Mouse (Mus musculus) liver (tissue): ENCODE measurements around the gene Gm21887.
"Not testable (repeated sequence)": the region's sequence is repeated elsewhere in the genome, so short reads cannot be mapped to it uniquely, and the experiment has no call there.

ENCODE experiments used
- DNase-seq: peaks from one replicate; pipeline ENCODE4 v3.0.0-alpha.2; 2020; ENCODE audit warnings: mixed read lengths

The Gm21887 gene

DNA sequence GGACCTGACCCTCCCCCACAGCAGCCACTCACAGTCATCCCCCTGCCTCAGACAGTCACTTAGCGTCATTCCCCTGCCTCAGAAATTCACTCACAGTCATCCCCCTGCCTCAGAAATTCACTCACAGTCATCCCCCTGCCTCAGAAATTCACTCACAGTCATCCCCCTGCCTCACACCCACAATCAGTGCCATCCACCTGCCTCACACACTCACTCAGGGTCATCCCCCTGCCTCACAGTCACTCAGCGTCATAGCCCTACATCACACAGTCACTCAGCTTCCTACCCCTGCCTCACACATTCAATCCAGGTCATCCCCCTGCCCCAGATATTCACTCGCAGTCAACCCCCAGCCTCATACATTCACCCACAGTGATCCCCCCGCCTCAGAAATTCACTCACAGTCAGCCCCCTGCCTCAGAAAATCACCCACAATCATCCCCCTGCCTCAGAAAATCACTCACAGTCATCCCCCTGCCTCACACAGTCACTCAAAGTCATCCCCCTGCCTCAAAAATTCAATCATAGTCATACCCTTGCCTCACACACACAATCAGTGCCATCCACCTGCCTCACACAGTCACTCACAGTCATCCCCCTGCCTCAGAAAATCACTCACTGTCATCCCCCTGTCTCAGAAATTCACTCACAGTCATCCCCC, 10.8 kb upstream of the Gm21887 start:
- DNase-seq: not testable (repeated sequence)

DNA sequence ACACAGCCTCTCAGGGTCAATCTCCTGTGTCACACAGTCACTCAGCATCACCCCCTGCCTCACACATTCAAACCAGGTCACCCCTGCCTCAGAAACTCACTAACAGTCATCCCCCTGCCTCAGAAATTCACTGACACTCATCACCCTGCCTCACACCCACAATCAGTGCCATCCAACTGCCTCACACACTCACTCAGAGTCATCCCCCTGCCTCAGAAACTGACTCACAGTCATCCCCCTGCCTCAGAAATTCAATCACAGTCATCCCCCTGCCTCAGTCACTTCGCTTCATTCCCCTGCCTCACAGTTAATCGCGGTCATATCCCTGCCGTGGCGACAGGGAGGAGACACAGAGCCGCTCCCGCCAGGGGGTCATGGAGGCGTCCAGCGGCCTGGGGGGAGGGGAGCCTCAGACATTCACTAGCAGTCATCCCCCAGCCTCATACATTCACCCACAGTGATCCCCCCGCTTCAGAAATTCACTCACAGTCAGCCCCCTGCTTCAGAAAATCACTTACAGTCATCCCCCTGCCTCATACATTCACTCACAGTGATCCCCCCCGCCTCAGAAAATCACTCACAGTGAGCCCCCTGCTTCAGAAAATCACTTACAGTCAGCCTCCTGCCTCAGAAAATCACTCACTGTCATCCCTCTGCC, 10.1 kb upstream of the Gm21887 start:
- DNase-seq: not testable (repeated sequence)

DNA sequence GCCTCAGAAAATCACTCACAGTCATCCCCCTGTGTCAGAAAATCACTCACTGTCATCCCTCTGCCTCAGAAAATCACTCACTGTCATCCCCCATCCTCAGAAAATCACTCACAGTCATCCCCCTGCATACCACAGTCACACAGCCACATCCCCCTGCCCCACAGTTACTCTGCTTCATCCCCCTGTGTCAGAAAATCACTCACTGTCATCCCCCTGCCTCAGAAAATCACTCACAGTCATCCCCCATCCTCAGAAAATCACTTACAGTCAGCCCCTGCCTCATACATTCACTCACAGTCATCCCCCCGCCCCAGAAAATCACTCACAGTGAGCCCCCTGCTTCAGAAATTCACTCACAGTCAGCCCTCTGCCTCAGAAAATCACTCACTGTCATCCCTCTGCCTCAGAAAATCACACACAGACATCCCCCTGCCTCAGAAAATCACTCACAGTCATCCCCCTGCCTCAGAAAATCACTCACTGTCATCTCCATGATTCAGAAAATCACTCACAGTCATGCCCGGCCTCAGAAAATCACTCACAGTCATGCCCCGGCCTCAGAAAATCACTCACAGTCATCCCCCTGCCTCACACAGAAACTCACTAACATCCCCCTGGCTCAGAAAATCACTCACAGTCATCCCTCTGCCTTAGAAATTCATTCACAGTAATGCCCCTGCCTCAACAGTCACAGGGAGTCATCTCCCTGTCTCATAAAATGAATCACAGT, 9.4 kb upstream of the Gm21887 start:
- not testable (repeated sequence) for DNase-seq

DNA sequence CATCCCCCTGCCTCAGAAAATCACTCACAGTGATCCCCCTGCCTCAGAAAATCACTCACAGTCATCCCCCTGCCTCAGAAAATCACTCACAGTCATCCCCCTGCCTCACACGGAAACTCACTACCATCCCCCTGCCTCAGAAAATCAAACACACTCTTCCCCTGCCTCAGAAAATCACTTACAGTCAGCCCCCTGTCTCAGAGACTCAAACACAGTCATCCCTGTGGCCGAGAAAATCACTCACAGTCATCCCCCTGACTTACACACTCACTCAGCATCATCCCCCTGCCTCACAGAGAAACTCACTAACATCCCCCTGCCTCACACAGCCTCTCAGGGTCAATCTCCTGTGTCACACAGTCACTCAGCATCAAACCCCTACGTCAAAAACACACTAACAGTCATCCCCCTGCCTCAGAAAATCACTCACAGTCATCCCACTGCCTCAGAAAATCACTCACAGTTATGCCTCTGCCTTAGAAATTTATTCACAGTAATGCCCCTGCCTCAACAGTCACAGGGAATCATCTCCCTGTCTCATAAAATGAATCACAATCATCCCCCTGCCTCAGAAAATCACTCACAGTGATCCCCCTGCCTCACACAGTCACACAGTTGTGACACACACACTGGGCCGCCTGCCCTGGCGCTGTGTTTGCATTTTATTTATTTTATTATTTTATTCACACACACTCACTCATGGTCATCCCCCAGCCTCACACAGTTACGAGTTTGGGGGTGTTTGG, 8.6 kb upstream of the Gm21887 start:
- not testable (repeated sequence) for DNase-seq

DNA sequence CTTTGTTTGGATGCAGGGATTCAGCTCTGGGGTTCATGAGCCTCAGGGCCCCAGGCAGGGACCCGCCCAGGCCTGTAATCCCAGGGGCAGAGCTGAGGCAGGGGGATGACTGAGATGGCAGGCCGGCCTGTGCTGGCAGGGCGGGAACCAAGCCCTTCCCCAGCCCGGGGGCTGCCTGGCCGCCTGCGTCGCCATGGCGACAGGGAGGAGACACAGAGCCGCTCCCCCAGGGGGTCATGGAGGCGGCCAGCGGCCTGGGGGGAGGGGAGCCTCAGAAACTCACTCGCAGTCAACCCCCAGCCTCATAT, 8.1 kb upstream of the Gm21887 start:
- not testable (repeated sequence) for DNase-seq

DNA sequence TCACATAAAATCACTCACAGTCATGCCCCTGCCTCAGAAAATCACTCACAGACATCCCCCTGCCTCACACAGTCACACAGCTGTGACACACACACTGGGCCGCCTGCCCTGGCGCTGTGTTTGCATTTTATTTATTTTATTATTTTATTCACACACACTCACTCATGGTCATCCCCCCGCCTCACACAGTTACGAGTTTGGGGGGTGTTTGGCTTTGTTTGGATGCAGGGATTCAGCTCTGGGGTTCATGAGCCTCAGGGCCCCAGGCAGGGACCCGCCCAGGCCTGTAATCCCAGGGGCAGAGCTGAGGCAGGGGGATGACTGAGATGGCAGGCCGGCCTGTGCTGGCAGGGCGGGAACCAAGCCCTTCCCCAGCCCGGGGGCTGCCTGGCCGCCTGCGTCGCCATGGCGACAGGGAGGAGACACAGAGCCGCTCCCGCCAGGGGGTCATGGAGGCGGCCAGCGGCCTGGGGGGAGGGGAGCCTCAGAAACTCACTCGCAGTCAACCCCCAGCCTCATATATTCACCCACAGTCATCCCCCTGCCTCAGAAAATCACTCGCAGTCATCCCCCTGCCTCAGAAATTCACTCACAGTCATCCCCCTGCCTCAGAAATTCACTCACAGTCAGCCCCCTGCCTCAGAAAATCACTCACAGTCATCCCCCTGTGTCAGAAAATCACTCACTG, 6.8 kb upstream of the Gm21887 start:
- DNase-seq: not testable (repeated sequence)

DNA sequence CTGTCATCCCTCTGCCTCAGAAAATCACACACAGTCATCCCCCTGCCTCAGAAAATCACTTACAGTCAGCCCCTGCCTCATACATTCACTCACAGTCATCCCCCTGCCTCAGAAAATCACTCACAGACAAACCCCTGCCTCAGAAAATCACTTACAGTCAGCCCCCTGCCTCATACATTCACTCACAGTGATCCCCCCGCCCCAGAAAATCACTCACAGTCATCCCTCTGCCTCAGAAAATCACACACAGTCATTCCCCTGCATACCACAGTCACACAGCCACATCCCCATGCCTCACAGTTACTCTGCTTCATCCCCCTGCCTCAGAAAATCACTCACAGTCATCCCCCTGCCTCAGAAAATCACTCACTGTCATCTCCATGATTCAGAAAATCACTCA, 5.9 kb upstream of the Gm21887 start:
- DNase-seq: not testable (repeated sequence)

DNA sequence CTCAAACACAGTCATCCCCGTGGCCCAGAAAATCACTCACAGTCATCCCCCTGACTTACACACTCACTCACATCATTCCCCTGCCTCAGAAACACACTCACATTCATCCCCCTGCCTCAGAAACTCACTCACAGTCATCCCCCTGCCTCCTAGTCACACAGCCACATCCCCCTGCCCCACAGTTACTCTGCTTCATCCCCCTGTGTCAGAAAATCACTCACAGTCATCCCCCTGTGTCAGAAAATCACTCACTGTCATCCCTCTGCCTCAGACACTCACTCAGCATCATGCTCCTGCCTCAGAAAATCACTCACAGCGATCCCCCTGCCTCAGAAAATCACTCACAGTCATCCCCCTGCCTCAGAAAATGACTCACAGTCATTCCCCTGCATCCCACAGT, 5.2 kb upstream of the Gm21887 start:
- DNase-seq: not testable (repeated sequence)

DNA sequence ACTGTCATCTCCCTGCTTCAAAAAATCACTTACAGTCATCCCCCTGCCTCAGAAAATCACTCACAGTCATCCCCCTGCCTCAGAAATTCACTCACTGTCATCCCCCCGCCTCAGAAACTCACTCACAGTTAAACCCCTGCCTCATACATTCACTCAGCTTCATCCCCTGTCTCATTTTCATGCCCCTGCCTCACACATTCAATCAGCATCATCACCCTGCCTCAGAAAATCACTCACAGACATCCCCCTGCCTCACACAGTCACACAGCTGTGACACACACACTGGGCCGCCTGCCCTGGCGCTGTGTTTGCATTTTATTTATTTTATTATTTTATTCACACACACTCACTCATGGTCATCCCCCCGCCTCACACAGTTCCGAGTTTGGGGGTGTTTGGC, 4.7 kb upstream of the Gm21887 start:
- DNase-seq: not testable (repeated sequence)

DNA sequence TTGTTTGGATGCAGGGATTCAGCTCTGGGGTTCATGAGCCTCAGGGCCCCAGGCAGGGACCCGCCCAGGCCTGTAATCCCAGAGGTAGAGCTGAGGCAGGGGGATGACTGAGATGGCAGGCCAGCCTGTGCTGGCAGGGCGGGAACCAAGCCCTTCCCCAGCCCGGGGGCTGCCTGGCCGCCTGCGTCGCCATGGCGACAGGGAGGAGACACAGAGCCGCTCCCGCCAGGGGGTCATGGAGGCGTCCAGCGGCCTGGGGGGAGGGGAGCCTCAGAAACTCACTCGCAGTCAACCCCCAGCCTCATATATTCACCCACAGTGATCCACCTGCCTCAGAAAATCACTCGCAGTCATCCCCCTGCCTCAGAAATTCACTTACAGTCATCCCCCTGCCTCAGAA, 4.3 kb upstream of the Gm21887 start:
- not testable (repeated sequence) for DNase-seq

DNA sequence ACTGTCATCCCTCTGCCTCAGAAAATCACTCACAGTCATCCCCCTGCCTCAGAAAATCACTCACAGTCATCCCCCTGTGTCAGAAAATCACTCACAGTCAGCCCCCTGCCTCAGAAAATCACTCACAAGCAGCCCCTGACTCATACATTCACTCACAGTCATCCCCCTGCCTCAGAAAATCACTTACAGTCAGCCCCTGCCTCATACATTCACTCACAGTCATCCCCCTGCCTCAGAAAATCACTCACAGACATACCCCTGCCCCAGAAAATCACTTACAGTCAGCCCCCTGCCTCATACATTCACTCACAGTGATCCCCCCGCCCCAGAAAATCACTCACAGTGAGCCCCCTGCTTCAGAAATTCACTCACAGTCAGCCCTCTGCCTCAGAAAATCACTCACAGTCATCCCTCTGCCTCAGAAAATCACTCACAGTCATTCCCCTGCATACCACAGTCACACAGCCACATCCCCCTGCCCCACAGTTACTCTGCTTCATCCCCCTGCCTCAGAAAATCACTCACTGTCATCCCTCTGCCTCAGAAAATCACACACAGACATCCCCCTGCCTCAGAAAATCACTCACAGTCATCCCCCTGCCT, 3.7 kb upstream of the Gm21887 start:
- not testable (repeated sequence) for DNase-seq

DNA sequence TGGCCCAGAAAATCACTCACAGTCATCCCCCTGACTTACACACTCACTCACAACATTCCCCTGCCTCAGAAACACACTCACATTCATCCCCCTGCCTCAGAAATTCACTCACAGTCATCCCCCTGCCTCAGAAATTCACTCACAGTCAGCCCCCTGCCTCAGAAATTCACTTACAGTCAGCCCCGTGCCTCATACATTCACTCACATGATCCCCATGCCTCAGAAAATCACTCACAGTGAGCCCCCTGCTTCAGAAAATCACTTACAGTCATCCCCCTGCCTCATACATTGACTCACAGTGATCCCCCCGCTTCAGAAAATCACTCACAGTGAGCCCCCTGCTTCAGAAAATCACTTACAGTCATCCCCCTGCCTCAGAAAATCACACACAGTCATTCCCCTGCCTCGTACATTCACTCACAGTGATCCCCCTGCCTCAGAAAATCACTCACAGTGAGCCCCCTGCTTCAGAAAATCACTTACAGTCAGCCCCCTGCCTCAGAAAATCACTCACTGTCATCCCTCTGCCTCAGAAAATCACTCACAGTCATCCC, 2.7 kb upstream of the Gm21887 start:
- not testable (repeated sequence) for DNase-seq

DNA sequence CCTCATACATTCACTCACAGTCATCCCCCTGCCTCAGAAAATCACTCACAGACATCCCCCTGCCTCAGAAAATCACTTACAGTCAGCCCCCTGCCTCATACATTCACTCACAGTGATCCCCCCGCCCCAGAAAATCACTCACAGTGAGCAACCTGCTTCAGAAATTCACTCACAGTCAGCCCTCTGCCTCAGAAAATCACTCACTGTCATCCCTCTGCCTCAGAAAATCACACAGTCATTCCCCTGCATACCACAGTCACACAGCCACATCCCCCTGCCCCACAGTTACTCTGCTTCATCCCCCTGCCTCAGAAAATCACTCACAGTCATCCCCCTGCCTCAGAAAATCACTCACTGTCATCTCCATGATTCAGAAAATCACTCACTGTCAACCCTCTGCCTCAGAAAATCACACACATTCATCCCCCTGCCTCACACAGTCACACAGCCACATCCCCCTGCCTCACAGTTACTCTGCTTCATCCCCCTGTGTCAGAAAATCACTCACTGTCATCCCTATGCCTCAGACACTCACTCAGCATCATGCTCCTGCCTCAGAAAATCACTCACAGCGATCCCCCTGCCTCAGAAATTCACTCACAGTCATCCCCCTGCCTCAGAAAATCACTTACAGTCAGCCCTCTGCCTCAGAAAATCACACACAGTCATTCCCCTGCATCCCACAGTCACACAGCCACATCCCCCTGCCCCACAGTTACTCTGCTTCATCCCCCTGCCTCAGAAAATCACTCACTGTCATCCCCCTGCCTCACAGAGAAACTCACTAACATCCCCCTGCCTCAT, 1.9 kb upstream of the Gm21887 start:
- DNase-seq: not testable (repeated sequence)

DNA sequence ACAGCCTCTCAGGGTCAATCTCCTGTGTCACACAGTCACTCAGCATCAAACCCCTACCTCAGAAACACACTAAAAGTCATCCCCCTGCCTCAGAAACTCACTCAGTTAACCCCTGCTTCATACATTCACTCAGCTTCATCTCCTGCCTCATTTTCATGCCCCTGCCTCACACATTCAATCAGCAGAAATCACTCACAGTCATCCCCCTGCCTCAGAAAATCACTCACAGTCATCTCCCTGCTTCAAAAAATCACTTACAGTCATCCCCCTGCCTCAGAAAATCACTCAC, 1.3 kb upstream of the Gm21887 start:
- not testable (repeated sequence) for DNase-seq

DNA sequence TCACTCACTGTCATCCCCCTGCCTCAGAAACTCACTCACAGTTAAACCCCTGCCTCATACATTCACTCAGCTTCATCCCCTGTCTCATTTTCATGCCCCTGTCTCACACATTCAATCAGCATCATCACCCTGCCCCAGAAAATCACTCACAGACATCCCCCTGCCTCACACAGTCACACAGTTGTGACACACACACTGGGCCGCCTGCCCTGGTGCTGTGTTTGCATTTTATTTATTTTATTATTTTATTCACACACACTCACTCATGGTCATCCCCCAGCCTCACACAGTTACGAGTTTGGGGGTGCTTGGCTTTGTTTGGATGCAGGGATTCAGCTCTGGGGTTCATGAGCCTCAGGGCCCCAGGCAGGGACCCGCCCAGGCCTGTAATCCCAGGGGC, 875 bp upstream of the Gm21887 start:
- DNase-seq: not testable (repeated sequence)

DNA sequence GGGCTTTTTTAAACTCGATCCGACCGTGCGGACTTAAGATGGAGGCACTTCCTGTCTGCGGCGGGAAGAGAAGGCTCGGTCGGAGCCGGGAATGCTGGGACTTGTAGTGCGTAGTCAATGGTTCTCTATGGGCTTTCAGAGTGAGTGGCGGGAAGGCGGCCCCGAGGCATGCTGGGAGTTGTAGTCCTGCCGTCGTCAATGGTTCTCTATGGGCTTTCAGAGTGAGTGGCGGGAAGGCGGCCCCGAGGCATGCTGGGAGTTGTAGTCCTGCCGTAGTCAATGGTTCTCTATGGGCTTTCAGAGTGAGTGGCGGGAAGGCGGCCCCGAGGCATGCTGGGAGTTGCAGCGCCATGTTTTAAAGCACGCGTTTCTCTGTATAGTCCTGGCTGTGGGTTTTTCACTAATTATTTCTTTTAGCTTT, 352 bp downstream of the Gm21887 start:
- peak; percentile 92 for DNase-seq

DNA sequence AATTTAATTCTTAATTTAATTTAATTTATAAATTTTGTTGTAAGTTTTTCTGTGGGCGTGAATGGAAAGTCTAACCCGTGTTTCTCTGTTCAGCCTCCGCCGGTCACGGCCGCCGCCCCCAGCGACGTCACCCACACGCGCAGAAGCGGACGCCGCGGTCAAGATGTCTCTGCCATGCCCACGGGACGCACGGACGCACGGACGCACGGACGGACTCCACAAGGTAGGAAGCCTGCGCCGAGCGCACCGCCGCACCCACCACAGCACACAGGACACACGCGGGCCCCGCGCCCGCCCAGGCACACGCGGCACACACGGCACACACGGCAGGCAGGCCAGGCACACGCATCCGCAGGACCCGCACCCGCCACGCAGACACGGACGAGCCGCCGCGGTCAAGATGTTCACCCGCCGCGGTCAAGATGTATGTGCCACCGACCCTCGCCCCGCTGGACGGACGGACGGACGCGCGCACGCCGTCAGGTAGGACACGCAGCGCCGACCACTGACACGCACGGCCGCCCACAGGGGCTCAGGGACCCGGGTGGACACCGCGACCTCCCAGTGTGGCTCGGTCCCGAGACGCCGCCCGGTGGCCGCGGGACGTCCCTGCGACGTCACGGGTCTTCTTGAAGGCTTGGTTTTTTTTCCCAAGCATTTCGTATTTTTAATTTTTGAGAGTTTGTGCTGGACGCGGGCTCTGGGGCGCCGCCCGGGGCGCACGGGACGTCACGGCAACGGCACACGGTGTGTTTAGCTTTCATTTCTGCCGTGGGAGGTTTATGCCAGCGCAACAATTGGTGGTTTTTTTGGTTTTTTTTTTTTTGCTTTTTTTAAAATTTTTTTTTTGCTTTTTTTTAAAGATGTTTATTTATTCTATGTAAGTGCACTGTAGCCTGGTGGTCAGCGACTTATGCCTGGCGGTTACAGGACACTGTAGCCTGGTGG, 1.4 kb downstream of the Gm21887 start:
- peak; percentile 45 for DNase-seq

DNA sequence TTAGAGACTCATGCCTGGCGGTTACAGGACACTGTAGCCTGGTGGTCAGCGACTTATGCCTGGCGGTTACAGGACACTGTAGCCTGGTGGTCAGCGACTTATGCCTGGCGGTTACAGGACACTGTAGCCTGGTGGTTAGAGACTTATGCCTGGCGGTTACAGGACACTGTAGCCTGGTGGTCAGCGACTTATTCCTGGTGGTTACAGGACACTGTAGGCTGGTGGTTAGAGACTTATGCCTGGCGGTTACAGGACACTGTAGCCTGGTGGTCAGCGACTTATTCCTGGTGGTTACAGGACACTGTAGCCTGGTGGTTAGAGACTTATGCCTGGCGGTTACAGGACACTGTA, 2.0 kb downstream of the Gm21887 start:
- DNase-seq: not testable (repeated sequence)

DNA sequence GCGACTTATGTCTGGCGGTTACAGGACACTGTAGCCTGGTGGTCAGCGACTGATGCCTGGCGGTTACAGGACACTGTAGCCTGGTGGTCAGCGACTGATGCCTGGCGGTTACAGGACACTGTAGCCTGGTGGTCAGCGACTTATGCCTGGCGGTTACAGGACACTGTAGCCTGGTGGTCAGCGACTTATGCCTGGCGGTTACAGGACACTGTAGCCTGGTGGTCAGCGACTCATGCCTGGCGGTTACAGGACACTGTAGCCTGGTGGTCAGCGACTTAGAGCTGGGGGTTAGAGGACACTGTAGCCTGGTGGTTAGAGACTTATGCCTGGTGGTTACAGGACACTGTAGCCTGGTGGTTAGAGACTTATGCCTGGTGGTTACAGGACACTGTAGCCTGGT, 4.0 kb downstream of the Gm21887 start:
- not testable (repeated sequence) for DNase-seq

DNA sequence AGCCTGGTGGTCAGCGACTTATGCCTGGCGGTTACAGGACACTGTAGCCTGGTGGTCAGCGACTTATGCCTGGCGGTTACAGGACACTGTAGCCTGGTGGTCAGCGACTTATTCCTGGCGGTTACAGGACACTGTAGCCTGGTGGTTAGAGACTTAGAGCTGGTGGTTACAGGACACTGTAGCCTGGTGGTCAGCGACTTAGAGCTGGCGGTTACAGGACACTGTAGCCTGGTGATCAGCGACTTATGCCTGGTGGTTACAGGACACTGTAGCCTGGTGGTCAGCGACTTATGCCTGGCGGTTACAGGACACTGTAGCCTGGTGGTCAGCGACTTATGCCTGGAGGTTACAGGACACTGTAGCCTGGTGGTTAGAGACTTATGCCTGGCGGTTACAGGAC, 4.6 kb downstream of the Gm21887 start:
- DNase-seq: not testable (repeated sequence)
